Mouse (Mus musculus) forebrain, embryonic 13.5 days (tissue): ENCODE measurements around the gene Chst11. TPM values are rescaled to one million over a fixed set of nuclear protein-coding genes. Genes with fewer than 3 reads are reported as not detected.

ENCODE experiments used
- ATAC-seq: fragments of 200-750 bp; cut with Nextera tagmentation; 2 replicates; pipeline ENCODE4 v1.8.0; 2017
- H3K27ac ChIP-seq: fragments of 300-500 bp; sonication (generic); 2 replicates; pipeline ENCODE4 v1.5.1; 2015; ENCODE audit warnings: inconsistent platforms, mild to moderate bottlenecking, moderate library complexity
- H3K27me3 ChIP-seq: fragments of 300-500 bp; sonication (generic); 2 replicates; pipeline ENCODE4 v1.6.1; 2015; ENCODE audit warnings: mild to moderate bottlenecking, inconsistent platforms
- H3K36me3 ChIP-seq: fragments of 300-500 bp; sonication (generic); 2 replicates; pipeline ENCODE4 v1.6.1; 2015; ENCODE audit warnings: mild to moderate bottlenecking, inconsistent platforms; ENCODE audit not compliant: poor library complexity, severe bottlenecking
- H3K4me1 ChIP-seq: fragments of 300-500 bp; sonication (generic); 2 replicates; pipeline ENCODE4 v1.6.1; 2015; ENCODE audit warnings: inconsistent platforms
- H3K4me2 ChIP-seq: fragments of 300-500 bp; sonication (generic); 2 replicates; pipeline ENCODE4 v1.6.1; 2015; ENCODE audit warnings: inconsistent platforms, mild to moderate bottlenecking, moderate library complexity
- H3K4me3 ChIP-seq: fragments of 300-500 bp; sonication (generic); 2 replicates; pipeline ENCODE4 v1.5.1; 2015; ENCODE audit warnings: mild to moderate bottlenecking, inconsistent platforms
- H3K9ac ChIP-seq: fragments of 300-500 bp; sonication (generic); 2 replicates; pipeline ENCODE4 v1.6.1; 2015; ENCODE audit warnings: mild to moderate bottlenecking, inconsistent platforms
- H3K9me3 ChIP-seq: fragments of 300-500 bp; sonication (generic); replicated peaks from 2 replicates; pipeline ENCODE4 v1.6.1; 2016; ENCODE audit warnings: inconsistent platforms
- WGBS: fragments of 180-500 bp; shearing (Covaris S2); methylation state at CpG from one replicate; pipeline ENCODE4 v1.1.7; 2015; 5-methylcytosine and 5-hydroxymethylcytosine counted together
- polyA plus RNA-seq: library from polyadenylated mRNA; unstranded; fragments of >200 nt; fragmentation: Nextera tagmentation; extraction: Ambion mirVana; gene quantifications from 2 replicates; pipeline ENCODE4 v1.2.1, GENCODE M21; 2015

Chst11 gene
- polyA plus RNA-seq, 1 experiment from 2014 or later, result 2.1 TPM

GRCm38 (mm10) chr10:83181831-83182572 lies 196.7 kb downstream of the Chst11 start:
- Histone ChIP-seq H3K4me1 (peaks cover 39% of the 10 kb centered on the region), H3K4me3 (no peak overlapping the region), H3K4me2 (no peak overlapping the region), H3K27ac (no peak overlapping the region), H3K9ac (no peak overlapping the region), H3K27me3 (no peaks in the 10 kb centered on the region), H3K36me3 (no peaks in the 10 kb centered on the region), H3K9me3 (no peaks in the 10 kb centered on the region)
- WGBS, result 66% methylated on average over 15 of the region's 15 CpGs
- peak; percentile 7; the same call in 1 of the 2 replicates for ATAC-seq

- H3K4me3 ChIP-seq, result no peak overlapping the region
- ATAC-seq, result peak; percentile 44; the same call in 1 of the 2 replicates
- H3K9ac ChIP-seq, result no peak overlapping the region
- H3K36me3 ChIP-seq, result no peaks in the 10 kb centered on the region
- no peak overlapping the region for H3K27ac ChIP-seq
- H3K27me3 ChIP-seq, result no peaks in the 10 kb centered on the region
- no peaks in the 10 kb centered on the region for H3K9me3 ChIP-seq
- 24% methylated on average over 8 of the region's 8 CpGs for WGBS
- H3K4me1 ChIP-seq, result peaks cover 41% of the 10 kb centered on the region
- no peak overlapping the region for H3K4me2 ChIP-seq
Measured at GRCm38 (mm10) chr10:83182573-83182960, 197.3 kb downstream of the Chst11 start.

- no peak overlapping the region for H3K27ac ChIP-seq
- H3K9me3 ChIP-seq, result no peaks in the 10 kb centered on the region
- no peak for ATAC-seq
- H3K4me2 ChIP-seq, result no peak overlapping the region
- H3K36me3 ChIP-seq, result no peaks in the 10 kb centered on the region
- WGBS, result 78% methylated on average over 12 of the region's 12 CpGs
- no peak overlapping the region for H3K9ac ChIP-seq
- H3K27me3 ChIP-seq, result no peaks in the 10 kb centered on the region
- peaks cover 41% of the 10 kb centered on the region for H3K4me1 ChIP-seq
- H3K4me3 ChIP-seq, result no peak overlapping the region
Measured at GRCm38 (mm10) chr10:83183634-83184479, 198.6 kb downstream of the Chst11 start.

- no peak overlapping the region for H3K4me2 ChIP-seq
- H3K27me3 ChIP-seq, result no peaks in the 10 kb centered on the region
- H3K36me3 ChIP-seq, result no peaks in the 10 kb centered on the region
- no peak overlapping the region for H3K4me3 ChIP-seq
- no peaks in the 10 kb centered on the region for H3K9me3 ChIP-seq
- no peak overlapping the region for H3K27ac ChIP-seq
- peaks cover 41% of the 10 kb centered on the region for H3K4me1 ChIP-seq
- 71% methylated on average over 7 of the region's 7 CpGs for WGBS
- H3K9ac ChIP-seq, result no peak overlapping the region
- ATAC-seq, result 0 out of 2 replicates have a peak, but pooled peaks have one; percentile 28
Measured at GRCm38 (mm10) chr10:83184480-83185069, 199.3 kb downstream of the Chst11 start.

- no peak for ATAC-seq
- WGBS, result 87% methylated on average over 6 of the region's 6 CpGs
- no peaks in the 10 kb centered on the region for H3K27me3 ChIP-seq
- no peaks in the 10 kb centered on the region for H3K9me3 ChIP-seq
- no peak overlapping the region for H3K4me3 ChIP-seq
- peaks cover 41% of the 10 kb centered on the region for H3K4me1 ChIP-seq
- H3K27ac ChIP-seq, result no peak overlapping the region
- no peak overlapping the region for H3K9ac ChIP-seq
- no peak overlapping the region for H3K4me2 ChIP-seq
- H3K36me3 ChIP-seq, result no peaks in the 10 kb centered on the region
Measured at GRCm38 (mm10) chr10:83185121-83185520, 199.8 kb downstream of the Chst11 start.

GRCm38 (mm10) chr10:83186167-83186566 lies 200.9 kb downstream of the Chst11 start:
- Histone ChIP-seq H3K9me3 (0 out of 2 replicates have a peak, but pooled peaks cover 5% of the 10 kb centered on the region), H3K36me3 (peaks cover 7% of the 10 kb centered on the region), H3K27ac (no peak overlapping the region), H3K4me1 (peaks cover 41% of the 10 kb centered on the region), H3K27me3 (no peaks in the 10 kb centered on the region), H3K4me2 (no peak overlapping the region), H3K9ac (no peak overlapping the region), H3K4me3 (no peak overlapping the region)
- WGBS, result 89% methylated on average over 8 of the region's 8 CpGs
- no peak for ATAC-seq

- Histone ChIP-seq H3K4me3 (no peak overlapping the region), H3K4me2 (no peak overlapping the region), H3K9ac (no peak overlapping the region), H3K27ac (no peak overlapping the region), H3K27me3 (no peaks in the 10 kb centered on the region), H3K9me3 (0 out of 2 replicates have a peak, but pooled peaks cover 5% of the 10 kb centered on the region), H3K36me3 (peaks cover 12% of the 10 kb centered on the region), H3K4me1 (peaks cover 33% of the 10 kb centered on the region)
- 73% methylated on average over 5 of the region's 5 CpGs for WGBS
- no peak for ATAC-seq
Measured at GRCm38 (mm10) chr10:83186984-83187383, 201.7 kb downstream of the Chst11 start.

- Histone ChIP-seq H3K9me3 (0 out of 2 replicates have a peak, but pooled peaks cover 5% of the 10 kb centered on the region), H3K27ac (no peak overlapping the region), H3K36me3 (peaks cover 12% of the 10 kb centered on the region), H3K27me3 (no peaks in the 10 kb centered on the region), H3K4me1 (peaks cover 21% of the 10 kb centered on the region), H3K4me3 (no peak overlapping the region), H3K9ac (no peak overlapping the region), H3K4me2 (no peak overlapping the region)
- ATAC-seq, result no peak
- 96% methylated on average over 5 of the region's 5 CpGs for WGBS
Measured at GRCm38 (mm10) chr10:83189071-83189470, 203.8 kb downstream of the Chst11 start.

- Histone ChIP-seq H3K27ac (no peak overlapping the region), H3K4me3 (no peak overlapping the region), H3K9me3 (0 out of 2 replicates have a peak, but pooled peaks cover 5% of the 10 kb centered on the region), H3K27me3 (no peaks in the 10 kb centered on the region), H3K9ac (no peak overlapping the region), H3K36me3 (peaks cover 12% of the 10 kb centered on the region), H3K4me1 (peaks cover 10% of the 10 kb centered on the region; the same call in 1 of the 2 replicates), H3K4me2 (no peak overlapping the region)
- no peak for ATAC-seq
- 96% methylated on average over 17 of the region's 17 CpGs for WGBS
Measured at GRCm38 (mm10) chr10:83191476-83191875, 206.2 kb downstream of the Chst11 start.

GRCm38 (mm10) chr10:83191982-83192381 lies 206.7 kb downstream of the Chst11 start:
- Histone ChIP-seq H3K9me3 (0 out of 2 replicates have a peak, but pooled peaks cover 5% of the 10 kb centered on the region), H3K27me3 (no peaks in the 10 kb centered on the region), H3K4me2 (no peak overlapping the region), H3K36me3 (peaks cover 12% of the 10 kb centered on the region), H3K4me3 (no peak overlapping the region), H3K9ac (no peak overlapping the region), H3K27ac (no peak overlapping the region), H3K4me1 (peaks cover 5% of the 10 kb centered on the region; the same call in 1 of the 2 replicates)
- no peak for ATAC-seq
- WGBS, result 51% methylated on average over 6 of the region's 6 CpGs

GRCm38 (mm10) chr10:83197690-83198336 lies 212.5 kb downstream of the Chst11 start:
- 0 out of 2 replicates have a peak, but pooled peaks cover 3% of the 10 kb centered on the region for H3K4me1 ChIP-seq
- no peak overlapping the region for H3K4me2 ChIP-seq
- no peak overlapping the region for H3K27ac ChIP-seq
- H3K9ac ChIP-seq, result no peak overlapping the region
- no peaks in the 10 kb centered on the region for H3K9me3 ChIP-seq
- WGBS, result 52% methylated on average over 11 of the region's 11 CpGs
- H3K27me3 ChIP-seq, result no peaks in the 10 kb centered on the region
- no peak for ATAC-seq
- H3K36me3 ChIP-seq, result no peaks in the 10 kb centered on the region
- no peak overlapping the region for H3K4me3 ChIP-seq
